Mouse (Mus musculus): ENCODE measurements around the gene Olfr222. TPM values are rescaled to one million over a fixed set of nuclear protein-coding genes. Genes with fewer than 3 reads are reported as not detected.

Gene Olfr222
- total RNA-seq, 1 experiment, result not detected

- in situ Hi-C loops (cut with MboI; ENCODE audit: low sequenced_read_pairs in 2 of 2, unreplicated experiment in 2 of 2), result no loop called here
- DNase-seq (ENCODE audit: low read depth, low spot score), result no peak
- Histone ChIP-seq H3K9ac (ENCODE audit: insufficient read depth, low read depth, low read length, poor library complexity, severe bottlenecking) (no peak overlapping the region), H3K36me3 (ENCODE audit: control insufficient read depth, insufficient read depth, low read length, poor library complexity, severe bottlenecking) (no peaks in the 10 kb centered on the region), H3K4me1 (ENCODE audit: control insufficient read depth in 2 of 2, insufficient read depth in 2 of 2, low read length in 2 of 2, poor library complexity in 1 of 2) (no peaks in the 10 kb centered on the region), H3K4me3 (ENCODE audit: insufficient read depth in 1 of 2, low read depth in 1 of 2, low read length in 2 of 2, poor library complexity in 1 of 2, severe bottlenecking in 1 of 2) (no peak overlapping the region), H3K9me3 (ENCODE audit: control insufficient read depth, insufficient read depth, low read depth, low read length) (no peaks in the 10 kb centered on the region), H3K27ac (ENCODE audit: insufficient read depth, low read depth, low read length, poor library complexity, severe bottlenecking) (no peak overlapping the region)
- TF ChIP-seq ZNF384 (IDR thresholded peaks at IDR 0.05; ENCODE audit: low read depth, low read length) (0 out of 2 replicates have a peak, but pooled peaks have one; percentile 24), MAFK (IDR thresholded peaks at IDR 0.05; ENCODE audit: insufficient read depth, low read depth, low read length) (no peak), CHD2 (IDR thresholded peaks at IDR 0.05; ENCODE audit: low read depth, low read length) (no peak)
These were observed 20.1 kb upstream of the Olfr222 start for GRCm38 (mm10) chr11:59596091-59596490.

GRCm38 (mm10) chr11:59593189-59593588 is 17.2 kb upstream of the Olfr222 start, which contains the start of gene Olfr223:
TSS of gene Olfr223 (minus strand) at chr11:59593289.
- Histone ChIP-seq H3K9ac (ENCODE audit: insufficient read depth, low read depth, low read length, poor library complexity, severe bottlenecking) (no peak within 1 kb of the TSS), H3K4me1 (ENCODE audit: control insufficient read depth in 2 of 2, insufficient read depth in 2 of 2, low read length in 2 of 2, poor library complexity in 1 of 2) (no peaks in the 10 kb centered on the region), H3K9me3 (ENCODE audit: control insufficient read depth, insufficient read depth, low read depth, low read length) (no peaks in the 10 kb centered on the region), H3K36me3 (ENCODE audit: control insufficient read depth, insufficient read depth, low read length, poor library complexity, severe bottlenecking) (no peaks in the 10 kb centered on the region), H3K27ac (ENCODE audit: insufficient read depth, low read depth, low read length, poor library complexity, severe bottlenecking) (no peak within 1 kb of the TSS), H3K4me3 (ENCODE audit: insufficient read depth in 1 of 2, low read depth in 1 of 2, low read length in 2 of 2, poor library complexity in 1 of 2, severe bottlenecking in 1 of 2) (no peak within 1 kb of the TSS)
- in situ Hi-C loops (cut with MboI; ENCODE audit: low sequenced_read_pairs in 2 of 2, unreplicated experiment in 2 of 2), result no loop called here
- TF ChIP-seq MAFK (IDR thresholded peaks at IDR 0.05; ENCODE audit: insufficient read depth, low read depth, low read length) (no peak), CHD2 (IDR thresholded peaks at IDR 0.05; ENCODE audit: low read depth, low read length) (no peak), ZNF384 (IDR thresholded peaks at IDR 0.05; ENCODE audit: low read depth, low read length) (no peak), HCFC1 (IDR thresholded peaks at IDR 0.05; ENCODE audit: borderline replicate concordance, insufficient read depth, low read length) (no peak), ZC3H11A (IDR thresholded peaks at IDR 0.05; ENCODE audit: borderline replicate concordance, low read depth, low read length) (no peak)
- no peak for DNase-seq (ENCODE audit: low read depth, low spot score)

- TF ChIP-seq MAFK (IDR thresholded peaks at IDR 0.05; ENCODE audit: insufficient read depth, low read depth, low read length), result no peak
- TF ChIP-seq CHD2 (IDR thresholded peaks at IDR 0.05; ENCODE audit: low read depth, low read length), result no peak
- TF ChIP-seq HCFC1 (IDR thresholded peaks at IDR 0.05; ENCODE audit: borderline replicate concordance, insufficient read depth, low read length), result no peak
- no peak for TF ChIP-seq ZC3H11A (IDR thresholded peaks at IDR 0.05; ENCODE audit: borderline replicate concordance, low read depth, low read length)
- no peak for TF ChIP-seq ZNF384 (IDR thresholded peaks at IDR 0.05; ENCODE audit: low read depth, low read length)
- Histone ChIP-seq H3K4me3 (ENCODE audit: insufficient read depth in 1 of 2, low read depth in 1 of 2, low read length in 2 of 2, poor library complexity in 1 of 2, severe bottlenecking in 1 of 2) (no peak overlapping the region), H3K9ac (ENCODE audit: insufficient read depth, low read depth, low read length, poor library complexity, severe bottlenecking) (no peak overlapping the region), H3K4me1 (ENCODE audit: control insufficient read depth in 2 of 2, insufficient read depth in 2 of 2, low read length in 2 of 2, poor library complexity in 1 of 2) (no peaks in the 10 kb centered on the region), H3K27ac (ENCODE audit: insufficient read depth, low read depth, low read length, poor library complexity, severe bottlenecking) (no peak overlapping the region), H3K36me3 (ENCODE audit: control insufficient read depth, insufficient read depth, low read length, poor library complexity, severe bottlenecking) (no peaks in the 10 kb centered on the region), H3K9me3 (ENCODE audit: control insufficient read depth, insufficient read depth, low read depth, low read length) (no peaks in the 10 kb centered on the region)
- DNase-seq (ENCODE audit: low read depth, low spot score), result no peak
- in situ Hi-C loops (cut with MboI; ENCODE audit: low sequenced_read_pairs in 2 of 2, unreplicated experiment in 2 of 2), result no loop called here
These were observed 13.5 kb upstream of the Olfr222 start for GRCm38 (mm10) chr11:59589496-59589895.

GRCm38 (mm10) chr11:59584539-59584938 is 8.5 kb upstream of the Olfr222 start:
- TF ChIP-seq CHD2 (IDR thresholded peaks at IDR 0.05; ENCODE audit: low read depth, low read length), result no peak
- no peak for TF ChIP-seq ZNF384 (IDR thresholded peaks at IDR 0.05; ENCODE audit: low read depth, low read length)
- TF ChIP-seq HCFC1 (IDR thresholded peaks at IDR 0.05; ENCODE audit: borderline replicate concordance, insufficient read depth, low read length), result no peak
- no peak for TF ChIP-seq ZC3H11A (IDR thresholded peaks at IDR 0.05; ENCODE audit: borderline replicate concordance, low read depth, low read length)
- no peak for TF ChIP-seq MAFK (IDR thresholded peaks at IDR 0.05; ENCODE audit: insufficient read depth, low read depth, low read length)
- Histone ChIP-seq H3K9ac (ENCODE audit: insufficient read depth, low read depth, low read length, poor library complexity, severe bottlenecking) (no peak overlapping the region), H3K4me1 (ENCODE audit: control insufficient read depth in 2 of 2, insufficient read depth in 2 of 2, low read length in 2 of 2, poor library complexity in 1 of 2) (no peaks in the 10 kb centered on the region), H3K36me3 (ENCODE audit: control insufficient read depth, insufficient read depth, low read length, poor library complexity, severe bottlenecking) (no peaks in the 10 kb centered on the region), H3K27ac (ENCODE audit: insufficient read depth, low read depth, low read length, poor library complexity, severe bottlenecking) (no peak overlapping the region), H3K9me3 (ENCODE audit: control insufficient read depth, insufficient read depth, low read depth, low read length) (no peaks in the 10 kb centered on the region), H3K4me3 (ENCODE audit: insufficient read depth in 1 of 2, low read depth in 1 of 2, low read length in 2 of 2, poor library complexity in 1 of 2, severe bottlenecking in 1 of 2) (no peak overlapping the region)
- DNase-seq (ENCODE audit: low read depth, low spot score), result no peak
- in situ Hi-C loops (cut with MboI; ENCODE audit: low sequenced_read_pairs in 2 of 2, unreplicated experiment in 2 of 2), result no loop called here

GRCm38 (mm10) chr11:59575726-59576125 is 309 bp downstream of the Olfr222 start:
- Histone ChIP-seq H3K9ac (ENCODE audit: insufficient read depth, low read depth, low read length, poor library complexity, severe bottlenecking) (no peak overlapping the region), H3K9me3 (ENCODE audit: control insufficient read depth, insufficient read depth, low read depth, low read length) (no peaks in the 10 kb centered on the region), H3K36me3 (ENCODE audit: control insufficient read depth, insufficient read depth, low read length, poor library complexity, severe bottlenecking) (no peaks in the 10 kb centered on the region), H3K4me3 (ENCODE audit: insufficient read depth in 1 of 2, low read depth in 1 of 2, low read length in 2 of 2, poor library complexity in 1 of 2, severe bottlenecking in 1 of 2) (no peak overlapping the region), H3K27ac (ENCODE audit: insufficient read depth, low read depth, low read length, poor library complexity, severe bottlenecking) (no peak overlapping the region), H3K4me1 (ENCODE audit: control insufficient read depth in 2 of 2, insufficient read depth in 2 of 2, low read length in 2 of 2, poor library complexity in 1 of 2) (peaks cover 0 to 5% of the 10 kb centered on the region in 2 experiments; a peak in 1 of 4 replicates)
- in situ Hi-C loops (cut with MboI; ENCODE audit: low sequenced_read_pairs in 2 of 2, unreplicated experiment in 2 of 2), result no loop called here
- no peak for DNase-seq (ENCODE audit: low read depth, low spot score)
- no peak for TF ChIP-seq HCFC1 (IDR thresholded peaks at IDR 0.05; ENCODE audit: borderline replicate concordance, insufficient read depth, low read length)
- TF ChIP-seq ZC3H11A (IDR thresholded peaks at IDR 0.05; ENCODE audit: borderline replicate concordance, low read depth, low read length), result no peak
- no peak for TF ChIP-seq ZNF384 (IDR thresholded peaks at IDR 0.05; ENCODE audit: low read depth, low read length)
- no peak for TF ChIP-seq MAFK (IDR thresholded peaks at IDR 0.05; ENCODE audit: insufficient read depth, low read depth, low read length)
- TF ChIP-seq CHD2 (IDR thresholded peaks at IDR 0.05; ENCODE audit: low read depth, low read length), result no peak
